Comparison of ENCODE assay signal across 17 mouse cellular contexts in genomic region chr13:4645248-4645647, GRCm38 (mm10).
"Had no signal": no experiment of that assay in that cellular context is flagged by ENCODE, and none has a peak within 500 bp of the region (broad histone marks: within the 10 kb centered on the region; RNA-seq: fewer than 3 reads in every experiment).

No protein-coding gene starts in this region.

- DNase-seq: left cerebral cortex, postnatal 4 days; liver; liver, embryonic 13.5 days; liver, postnatal 0 days; lung, adult 18-20 months; lung, adult 2 months; lung, embryonic 14.5 days; lung, postnatal 10 days; lung, postnatal 14 days; lung, postnatal 36 days; lung, postnatal 4 days; midbrain, embryonic 14.5 days had no signal

- ATAC-seq: liver, embryonic 12.5 days; liver, postnatal 0 days; lung, postnatal 0 days; midbrain, embryonic 13.5 days; midbrain, embryonic 15.5 days; midbrain, embryonic 16.5 days had no signal
